Mouse (Mus musculus) left cerebral cortex, postnatal 10 days (tissue): ENCODE data around the gene Gns. TPM values are rescaled to one million over a fixed set of nuclear protein-coding genes. Genes with fewer than 3 reads are reported as not detected.

Experiments used
- DNase-seq, 2 experiments: peaks; one replicate each; pipeline ENCODE4 v3.0.0; 2021 to 2022; ENCODE audit warnings: low spot score in 2 of 2, mixed read lengths in 1 of 2; ENCODE audit errors: extremely low spot score in 1 of 2
- intact Hi-C: fragments of 180-260 bp; cut with DNase I; formaldehyde crosslinking; loops from one replicate; pipeline ENCODE4 v1.15.1; 2025
- total RNA-seq, 2 experiments: library from RNA; stranded (reverse); gene quantifications; 2 replicates each; pipeline ENCODE4 v1.2.3; 2021

Gns gene
- total RNA-seq, 2 experiments from 2014 or later: 72.8 to 73.7 TPM

GRCm38 (mm10) chr10:121360358-121360757 lies 4.5 kb upstream of the Gns start:
- intact Hi-C loops: no loop called here
- DNase-seq: no peak

GRCm38 (mm10) chr10:121363201-121363600 lies 1.7 kb upstream of the Gns start:
- no peak for DNase-seq
- intact Hi-C loops: no loop called here

GRCm38 (mm10) chr10:121364306-121364705 lies 584 bp upstream of the Gns start:
- DNase-seq: no peak
- intact Hi-C loops: no loop called here

- no peak for DNase-seq
- intact Hi-C loops: loop anchor here (5.0 kb wide), 1 partner anchor 59 kb away; no protein-coding TSS in a partner anchor
Observed at GRCm38 (mm10) chr10:121365781-121366272, 937 bp downstream of the Gns start.

- no peak for DNase-seq
- intact Hi-C loops: loop anchor here (5.0 kb wide), 1 partner anchor 60 kb away; no protein-coding TSS in a partner anchor
Observed at GRCm38 (mm10) chr10:121367271-121367670, 2.4 kb downstream of the Gns start.

- no peak for DNase-seq
- intact Hi-C loops: loop anchor here (5.0 kb wide), 1 partner anchor 60 kb away; no protein-coding TSS in a partner anchor
Observed at GRCm38 (mm10) chr10:121367780-121368179, 2.9 kb downstream of the Gns start.

GRCm38 (mm10) chr10:121368783-121369465 lies 4.0 kb downstream of the Gns start:
- intact Hi-C loops: loop anchor here (5.0 kb wide), 1 partner anchor 62 kb away; no protein-coding TSS in a partner anchor
- no peak for DNase-seq

GRCm38 (mm10) chr10:121370777-121371176 lies 5.9 kb downstream of the Gns start:
- intact Hi-C loops: no loop called here
- DNase-seq: no peak

- intact Hi-C loops: no loop called here
- no peak for DNase-seq
Observed at GRCm38 (mm10) chr10:121374013-121374412, 9.1 kb downstream of the Gns start.

GRCm38 (mm10) chr10:121374693-121375620 lies 10.1 kb downstream of the Gns start:
- DNase-seq: no peak
- intact Hi-C loops: no loop called here

GRCm38 (mm10) chr10:121375649-121376493 lies 11.0 kb downstream of the Gns start:
- DNase-seq: no peak
- intact Hi-C loops: no loop called here

GRCm38 (mm10) chr10:121376530-121377271 lies 11.8 kb downstream of the Gns start:
- intact Hi-C loops: no loop called here
- no peak for DNase-seq

- intact Hi-C loops: no loop called here
- no peak for DNase-seq
Observed at GRCm38 (mm10) chr10:121379387-121379786, 14.5 kb downstream of the Gns start.

GRCm38 (mm10) chr10:121381280-121381679 lies 16.4 kb downstream of the Gns start:
- intact Hi-C loops: no loop called here
- no peak for DNase-seq

GRCm38 (mm10) chr10:121384710-121385109 lies 19.8 kb downstream of the Gns start:
- no peak for DNase-seq
- intact Hi-C loops: no loop called here

GRCm38 (mm10) chr10:121385695-121386094 lies 20.8 kb downstream of the Gns start:
- DNase-seq: no peak
- intact Hi-C loops: no loop called here

GRCm38 (mm10) chr10:121386347-121386746 lies 21.5 kb downstream of the Gns start:
- intact Hi-C loops: no loop called here

GRCm38 (mm10) chr10:121390602-121391001 lies 25.7 kb downstream of the Gns start:
- intact Hi-C loops: no loop called here

More at GRCm38 (mm10) chr10:121386347-121386746, 21.5 kb downstream of the Gns start:
- DNase-seq: no peak

More at GRCm38 (mm10) chr10:121390602-121391001, 25.7 kb downstream of the Gns start:
- no peak for DNase-seq
